Mouse (Mus musculus) urinary bladder, postnatal 36 days (tissue): ENCODE results near the gene Gm28038.

Source experiments
- DNase-seq, 2 experiments: peaks; one replicate each; pipeline ENCODE4 v3.0.0; 2022; ENCODE audit warnings: low spot score in 2 of 2, mixed read lengths in 1 of 2

Gm28038 gene

GRCm38 (mm10) chr2:30280743-30281142, at the start of gene Gm28038:
Gene Gm28038 (plus strand): TSS chr2:30281043.
- DNase-seq: no peak

GRCm38 (mm10) chr2:30235593-30235992, 45.2 kb upstream of the Gm28038 start:
- no peak for DNase-seq

- no peak for DNase-seq
These were observed 44.2 kb upstream of the Gm28038 start for GRCm38 (mm10) chr2:30236426-30237198.

- peak; percentile 100 for DNase-seq
These were observed 43.5 kb upstream of the Gm28038 start, which contains the start of gene Lrrc8a for GRCm38 (mm10) chr2:30237199-30237880. Gene Lrrc8a (plus strand): TSS chr2:30237715.

GRCm38 (mm10) chr2:30237881-30238280, 43.0 kb upstream of the Gm28038 start:
- peak; percentile 59 to 69 for DNase-seq

GRCm38 (mm10) chr2:30238906-30239465, 41.9 kb upstream of the Gm28038 start:
- no peak for DNase-seq

- no peak for DNase-seq
These were observed 41.1 kb upstream of the Gm28038 start for GRCm38 (mm10) chr2:30239777-30240176.

- DNase-seq: no peak
These were observed 40.6 kb upstream of the Gm28038 start, which contains the start of gene Gm28035 for GRCm38 (mm10) chr2:30240267-30240666. Gene Gm28035 (plus strand): TSS chr2:30240567.

GRCm38 (mm10) chr2:30242509-30242908, 38.3 kb upstream of the Gm28038 start:
- peak in 1 of 2 experiments; percentile 74 for DNase-seq

GRCm38 (mm10) chr2:30243391-30243790, 37.5 kb upstream of the Gm28038 start:
- DNase-seq: no peak

GRCm38 (mm10) chr2:30244595-30245178, 36.2 kb upstream of the Gm28038 start:
- DNase-seq: peak; percentile 52 to 60

GRCm38 (mm10) chr2:30247036-30247435, 33.8 kb upstream of the Gm28038 start:
- DNase-seq: no peak

- no peak for DNase-seq
These were observed 33.2 kb upstream of the Gm28038 start for GRCm38 (mm10) chr2:30247681-30248080.

GRCm38 (mm10) chr2:30249182-30249581, 31.7 kb upstream of the Gm28038 start:
- no peak for DNase-seq

- no peak for DNase-seq
These were observed 30.4 kb upstream of the Gm28038 start for GRCm38 (mm10) chr2:30250166-30251128.

GRCm38 (mm10) chr2:30251417-30252104, 29.3 kb upstream of the Gm28038 start:
- peak; percentile 69 to 72 for DNase-seq

- DNase-seq: no peak
These were observed 28.3 kb upstream of the Gm28038 start for GRCm38 (mm10) chr2:30252521-30252920.

GRCm38 (mm10) chr2:30253809-30254208, 27.0 kb upstream of the Gm28038 start:
- DNase-seq: no peak

GRCm38 (mm10) chr2:30255631-30256395, 25.0 kb upstream of the Gm28038 start:
- DNase-seq: no peak
